Mouse (Mus musculus) intestine, postnatal 0 days (tissue): ENCODE results near the gene Tbx18. TPM values are rescaled to one million over a fixed set of nuclear protein-coding genes. Genes with fewer than 3 reads are reported as not detected.
A peak's percentile ranks its signal among the peaks of the same experiment; 100 is the strongest.

Experiments
- ATAC-seq: fragments of 200-750 bp; cut with Nextera tagmentation; 2 replicates; pipeline ENCODE4 v1.8.0; 2017; ENCODE audit warnings: mild to moderate bottlenecking, moderate TSS enrichment, moderate library complexity
- H3K27ac ChIP-seq: fragments of 300-500 bp; sonication (generic); 2 replicates; pipeline ENCODE4 v1.5.1; 2014; ENCODE audit warnings: mild to moderate bottlenecking, low read depth, low read length, moderate library complexity
- H3K27me3 ChIP-seq: fragments of 300-500 bp; sonication (generic); replicated peaks from 2 replicates; pipeline ENCODE4 v1.6.1; 2014; ENCODE audit warnings: low read length, mixed read lengths; ENCODE audit not compliant: control insufficient read depth, insufficient read depth
- H3K36me3 ChIP-seq: fragments of 300-500 bp; sonication (generic); 2 replicates; pipeline ENCODE4 v1.6.1; 2014; ENCODE audit warnings: mild to moderate bottlenecking, moderate library complexity; ENCODE audit not compliant: control insufficient read depth, insufficient read depth
- H3K4me1 ChIP-seq: fragments of 300-500 bp; sonication (generic); replicated peaks from 2 replicates; pipeline ENCODE4 v1.6.1; 2014; ENCODE audit warnings: antibody characterized with exemption, low read length, mixed read lengths; ENCODE audit not compliant: control insufficient read depth, insufficient read depth
- H3K4me2 ChIP-seq: fragments of 300-500 bp; sonication (generic); replicated peaks from 2 replicates; pipeline ENCODE4 v1.6.1; 2014; ENCODE audit warnings: low read depth, mild to moderate bottlenecking, moderate library complexity
- H3K4me3 ChIP-seq: fragments of 300-500 bp; sonication (generic); 2 replicates; pipeline ENCODE4 v1.5.1; 2014; ENCODE audit warnings: low read depth, low read length
- H3K9ac ChIP-seq: fragments of 300-500 bp; sonication (generic); 2 replicates; pipeline ENCODE4 v1.6.1; 2014; ENCODE audit warnings: mild to moderate bottlenecking, low read depth, low read length
- H3K9me3 ChIP-seq: fragments of 300-500 bp; sonication (generic); 2 replicates; pipeline ENCODE4 v1.6.1; 2016; ENCODE audit warnings: mixed run types; ENCODE audit not compliant: control insufficient read depth
- CTCF ChIP-seq: sonication (generic); IDR thresholded peaks from 2 replicates; pipeline ENCODE4 v1.5.1; 2016; ENCODE audit warnings: low read depth, mild to moderate bottlenecking, control low read depth, antibody characterized with exemption, moderate library complexity
- WGBS: fragments of 180-500 bp; shearing (Covaris S2); extraction: QIAGEN DNeasy Blood & Tissue Kit; methylation state at CpG from one replicate; pipeline ENCODE4 v1.1.7; 2014; 5-methylcytosine and 5-hydroxymethylcytosine counted together
- polyA plus RNA-seq: library from polyadenylated mRNA; unstranded; fragments of >200 nt; fragmentation: Nextera tagmentation; extraction: Ambion mirVana; gene quantifications from 2 replicates; pipeline ENCODE4 v1.2.1, GENCODE M21; 2015

Gene Tbx18
- polyA plus RNA-seq = 0.09 and 0.10 TPM in 2 replicates

DNA sequence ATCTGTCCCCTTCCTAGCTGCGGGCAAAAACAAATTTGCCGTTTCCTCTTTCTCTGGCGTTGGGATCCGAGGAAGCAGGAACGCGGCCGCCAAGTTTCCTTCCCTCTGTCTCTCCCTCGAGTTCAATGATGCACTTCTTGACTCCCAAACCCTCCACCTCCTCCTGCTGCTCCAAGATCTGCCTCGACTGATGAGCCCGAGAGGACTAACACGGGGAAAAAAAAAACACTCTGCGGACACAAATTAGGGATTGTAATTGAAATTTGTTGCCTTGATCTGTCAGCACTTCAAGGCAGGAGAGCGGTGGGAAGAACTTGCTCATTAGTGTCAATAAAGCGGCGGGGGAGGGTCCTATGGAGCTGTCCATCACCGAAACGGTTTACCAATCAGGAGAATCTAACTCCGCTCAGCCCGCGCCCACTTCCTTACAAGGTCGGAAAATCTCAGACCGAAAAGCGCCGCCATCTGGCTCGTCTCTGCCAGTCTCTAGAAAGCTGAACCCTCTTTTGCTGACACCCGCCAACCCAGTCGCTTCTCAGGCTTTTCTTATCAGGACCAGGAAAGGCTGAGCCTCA lies at the start of gene Tbx18:
Gene Tbx18, minus strand, starts transcription at position 300 of the 575 bp plus-strand sequence.
- under 1% methylated on average over 27 of the region's 27 CpGs for WGBS
- no peak within 1 kb of the TSS for H3K27ac ChIP-seq
- 0 out of 2 replicates have a peak, but pooled peaks cover 5% of the 10 kb centered on the region for H3K4me1 ChIP-seq
- H3K9me3 ChIP-seq = no peaks in the 10 kb centered on the region
- peak within 1 kb of the TSS; percentile 80 for H3K4me2 ChIP-seq
- ATAC-seq = no peak
- H3K9ac ChIP-seq = 0 out of 2 replicates have a peak within 1 kb of the TSS, but pooled peaks have one; percentile 17
- H3K4me3 ChIP-seq = peak within 1 kb of the TSS; percentile 46
- H3K27me3 ChIP-seq = peaks cover 84% of the 10 kb centered on the region
- TF ChIP-seq CTCF = peak; percentile 30
- no peaks in the 10 kb centered on the region for H3K36me3 ChIP-seq

DNA sequence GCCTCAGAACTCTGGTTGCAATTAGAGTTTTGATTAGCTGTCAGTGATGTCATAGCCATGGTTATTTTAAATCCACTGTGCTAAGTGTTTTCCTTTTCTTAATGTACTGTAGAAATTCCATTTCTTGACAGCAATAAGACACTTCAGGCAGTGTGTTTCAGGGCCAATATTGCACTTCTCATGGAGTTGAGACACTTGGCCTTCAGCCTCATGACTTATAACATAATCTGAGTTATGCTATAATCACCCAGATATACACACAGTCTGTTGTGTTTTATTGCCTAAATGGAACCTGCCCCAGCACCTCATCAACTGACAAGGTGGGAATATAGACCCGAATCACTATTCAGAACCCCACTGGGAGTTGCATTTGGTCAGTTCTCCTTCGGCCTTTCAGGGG lies 42.9 kb upstream of the Tbx18 start:
- no peak for ATAC-seq
- no peaks in the 10 kb centered on the region for H3K9me3 ChIP-seq
- no peaks in the 10 kb centered on the region for H3K36me3 ChIP-seq
- no peak for TF ChIP-seq CTCF
- no peaks in the 10 kb centered on the region for H3K27me3 ChIP-seq
- H3K9ac ChIP-seq = no peak overlapping the region
- H3K4me2 ChIP-seq = no peak overlapping the region
- no peak overlapping the region for H3K27ac ChIP-seq
- H3K4me3 ChIP-seq = no peak overlapping the region
- 83% methylated on average over 2 of the region's 2 CpGs for WGBS
- H3K4me1 ChIP-seq = no peaks in the 10 kb centered on the region

DNA sequence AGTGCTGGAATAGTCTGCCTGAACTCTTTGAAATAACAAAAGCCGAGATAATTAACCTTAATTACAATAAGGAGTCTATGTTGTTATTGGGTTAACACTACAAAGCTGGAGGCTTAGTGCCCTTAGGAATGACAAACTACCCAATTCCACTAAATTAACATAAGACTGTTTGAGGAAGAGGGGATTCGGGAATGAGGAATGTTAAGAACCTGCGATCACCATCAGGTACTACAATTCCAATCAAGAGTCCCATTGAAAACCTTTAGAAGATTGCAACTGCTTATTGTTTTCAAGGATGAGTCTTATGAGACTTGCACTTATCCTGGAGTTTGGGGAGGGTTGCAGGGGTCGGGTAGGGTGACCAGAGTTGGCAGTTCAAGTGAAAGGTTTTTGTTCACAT lies 24.6 kb upstream of the Tbx18 start:
- no peak for ATAC-seq
- Histone ChIP-seq H3K9me3 (no peaks in the 10 kb centered on the region), H3K27me3 (no peaks in the 10 kb centered on the region), H3K4me3 (no peak overlapping the region), H3K4me2 (no peak overlapping the region), H3K36me3 (no peaks in the 10 kb centered on the region), H3K27ac (no peak overlapping the region), H3K4me1 (no peaks in the 10 kb centered on the region), H3K9ac (no peak overlapping the region)
- WGBS = 68% methylated on average over 4 of the region's 4 CpGs
- TF ChIP-seq CTCF = no peak

DNA sequence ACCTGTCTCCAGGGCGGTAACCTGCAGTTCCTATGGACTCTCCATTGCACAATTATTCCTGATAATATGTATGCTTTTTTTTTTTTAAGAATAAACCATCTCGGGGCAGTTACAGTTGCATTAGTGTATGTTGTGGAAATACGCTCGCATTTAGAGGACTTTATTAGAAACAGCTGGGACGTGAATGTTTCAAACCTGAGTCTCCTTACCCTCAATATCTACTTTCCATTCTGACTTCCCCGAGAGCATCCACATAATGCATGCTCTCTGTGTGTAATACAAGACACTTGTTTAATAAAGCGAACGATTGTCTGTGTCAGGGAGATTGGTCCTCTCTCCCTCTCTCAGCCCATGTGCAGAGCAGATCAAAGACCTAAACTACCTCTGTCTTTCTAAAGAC lies 10.5 kb upstream of the Tbx18 start:
- H3K27me3 ChIP-seq = peaks cover 61% of the 10 kb centered on the region
- no peaks in the 10 kb centered on the region; the same call in 1 of the 2 replicates for H3K4me1 ChIP-seq
- H3K36me3 ChIP-seq = no peaks in the 10 kb centered on the region
- H3K4me3 ChIP-seq = no peak overlapping the region
- no peak overlapping the region for H3K9ac ChIP-seq
- TF ChIP-seq CTCF = no peak
- WGBS = 73% methylated on average over 8 of the region's 8 CpGs
- H3K9me3 ChIP-seq = no peaks in the 10 kb centered on the region
- ATAC-seq = no peak
- H3K4me2 ChIP-seq = no peak overlapping the region
- H3K27ac ChIP-seq = no peak overlapping the region

DNA sequence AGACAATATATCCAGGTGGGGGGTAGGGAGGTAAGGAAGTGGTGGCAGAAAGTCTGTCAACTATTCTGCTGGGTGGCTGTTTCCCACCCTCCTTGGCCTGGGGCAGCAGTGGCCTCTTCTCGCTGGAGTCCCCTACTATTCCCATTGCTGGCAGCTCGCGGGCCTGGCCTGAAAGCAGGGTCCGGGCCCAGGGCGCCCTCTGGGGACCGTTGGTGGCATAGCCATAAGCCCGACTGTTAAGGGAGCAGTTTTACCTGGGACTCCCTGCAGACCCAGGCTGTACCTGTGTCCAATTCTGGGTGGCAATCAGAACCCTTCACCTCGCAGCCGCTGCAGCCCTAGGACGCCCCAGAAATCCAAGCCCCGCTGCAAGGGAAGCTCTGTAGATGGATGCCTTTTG lies 9.6 kb upstream of the Tbx18 start:
- Histone ChIP-seq H3K9ac (no peak overlapping the region), H3K27me3 (peaks cover 69% of the 10 kb centered on the region), H3K4me3 (no peak overlapping the region), H3K9me3 (no peaks in the 10 kb centered on the region), H3K4me2 (no peak overlapping the region), H3K4me1 (no peaks in the 10 kb centered on the region; the same call in 1 of the 2 replicates), H3K27ac (no peak overlapping the region), H3K36me3 (no peaks in the 10 kb centered on the region)
- peak; percentile 33; the same call in 1 of the 2 replicates for ATAC-seq
- TF ChIP-seq CTCF = peak; percentile 78
- WGBS = 3% methylated on average over 11 of the region's 11 CpGs

DNA sequence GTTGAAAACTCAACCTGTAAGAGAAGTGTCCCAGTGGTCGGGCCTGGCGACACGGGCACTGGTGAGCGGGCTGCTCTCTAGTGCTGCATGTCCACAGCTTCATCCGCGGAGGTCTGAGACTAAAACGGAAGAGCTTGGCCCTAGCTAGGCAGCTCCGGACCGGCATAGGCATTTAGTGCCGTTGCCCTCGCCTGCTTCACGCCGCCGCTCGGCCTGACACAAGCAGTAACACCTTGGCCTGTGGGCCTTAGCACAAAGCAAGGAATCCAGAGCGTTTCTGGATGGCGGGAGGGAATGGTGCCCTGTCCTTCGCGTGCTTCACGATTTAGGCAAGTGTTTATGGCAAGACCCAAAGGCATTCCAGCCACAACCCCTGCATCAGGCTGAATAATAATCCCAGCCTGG lies 9.2 kb upstream of the Tbx18 start:
- WGBS = 7% methylated on average over 20 of the region's 20 CpGs
- TF ChIP-seq CTCF = no peak
- H3K9me3 ChIP-seq = no peaks in the 10 kb centered on the region
- no peak overlapping the region for H3K9ac ChIP-seq
- no peaks in the 10 kb centered on the region for H3K36me3 ChIP-seq
- no peak overlapping the region for H3K4me2 ChIP-seq
- H3K4me1 ChIP-seq = no peaks in the 10 kb centered on the region; the same call in 1 of the 2 replicates
- no peak overlapping the region for H3K27ac ChIP-seq
- peaks cover 73% of the 10 kb centered on the region for H3K27me3 ChIP-seq
- ATAC-seq = no peak
- H3K4me3 ChIP-seq = no peak overlapping the region
